In the genomic region with DNA sequence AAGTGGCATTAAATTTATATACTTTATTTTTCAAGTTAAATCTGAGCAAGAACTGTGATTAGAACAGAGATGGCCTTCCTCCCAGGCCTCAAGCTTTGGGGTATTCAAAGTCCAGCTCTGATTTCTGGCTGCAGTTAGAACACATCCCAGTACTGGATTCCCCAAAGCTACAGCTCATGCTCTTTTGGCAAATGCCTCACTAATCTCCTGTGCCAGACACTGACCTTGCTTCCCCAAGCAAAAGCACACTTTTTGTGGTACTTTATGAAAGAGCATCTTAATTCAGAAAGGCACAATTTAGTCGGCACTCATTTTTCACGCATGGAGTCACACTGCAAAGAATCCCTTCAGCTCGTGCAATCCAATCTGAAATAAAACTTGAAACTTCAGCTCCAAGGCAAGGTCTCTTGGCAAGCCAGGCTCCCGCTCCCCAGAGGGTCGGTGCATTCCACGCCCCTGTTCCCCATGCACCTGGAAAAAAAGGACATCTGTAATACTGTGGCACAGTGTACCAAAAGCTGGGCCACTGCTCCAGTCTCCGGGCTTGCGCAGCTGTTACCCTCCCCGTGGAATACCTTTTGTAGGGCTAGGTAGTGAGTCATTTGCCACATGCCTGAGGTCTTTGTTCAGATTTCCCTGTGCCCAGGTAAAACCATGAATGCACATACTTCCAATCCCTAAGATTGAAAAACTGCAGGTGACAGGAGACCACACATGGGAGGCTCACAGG, we compare ENCODE assay signal across 26 mouse cellular contexts.
A peak's percentile ranks its signal among the peaks of the same experiment; 100 is the strongest.
DNase-seq lines count a peak whose midpoint lies in the region; ATAC-seq and TF ChIP-seq lines count a peak whose summit lies in the region.
"Had no signal": no experiment of that assay in that cellular context is flagged by ENCODE, and none has a peak within 500 bp of the region (broad histone marks: within the 10 kb centered on the region; RNA-seq: fewer than 3 reads in every experiment).

No protein-coding gene starts in this region.

- no peak overlapping the region for H3K4me3 ChIP-seq in embryonic facial prominence, embryonic 11.5 days (ENCODE audit: low read depth, low read length)
- H3K4me3 ChIP-seq in embryonic facial prominence, embryonic 10.5 days, result no peak overlapping the region
- H3K4me3 ChIP-seq in kidney, embryonic 16.5 days (ENCODE audit: low read length), result no peak overlapping the region
- no peak overlapping the region for H3K4me3 ChIP-seq in embryonic facial prominence, embryonic 14.5 days (ENCODE audit: low read depth, low read length)
- no peak overlapping the region for H3K4me3 ChIP-seq in forebrain, postnatal 0 days (ENCODE audit: low read depth, low read length)
- H3K4me3 ChIP-seq in hindbrain, embryonic 16.5 days (ENCODE audit: low read length), result no peak overlapping the region
- H3K4me3 ChIP-seq: forebrain, embryonic 13.5 days; hindbrain, embryonic 13.5 days; midbrain, embryonic 12.5 days; neural tube, embryonic 13.5 days had no signal

- no peak for TF ChIP-seq CTCF in forebrain, postnatal 0 days (IDR thresholded peaks at IDR 0.05; ENCODE audit: low read depth)

- H3K4me1 ChIP-seq in embryonic facial prominence, embryonic 11.5 days (ENCODE audit: control insufficient read depth, insufficient read depth, low read length), result no peaks in the 10 kb centered on the region
- peaks cover 22% of the 10 kb centered on the region for H3K4me1 ChIP-seq in embryonic facial prominence, embryonic 10.5 days
- H3K4me1 ChIP-seq in kidney, embryonic 16.5 days (ENCODE audit: insufficient read depth, low read length), result peaks cover 39% of the 10 kb centered on the region
- H3K4me1 ChIP-seq in embryonic facial prominence, embryonic 14.5 days (ENCODE audit: control insufficient read depth, insufficient read depth, low read length), result peaks cover 6% of the 10 kb centered on the region; the same call in 1 of the 2 replicates
- H3K4me1 ChIP-seq in forebrain, postnatal 0 days (ENCODE audit: insufficient read depth), result no peaks in the 10 kb centered on the region
- H3K4me1 ChIP-seq in hindbrain, embryonic 16.5 days (ENCODE audit: control insufficient read depth, insufficient read depth, low read depth, low read length), result no peaks in the 10 kb centered on the region

- 81% methylated on average over 9 of the region's 9 CpGs for WGBS in embryonic facial prominence, embryonic 11.5 days
- 83% methylated on average over 9 of the region's 9 CpGs for WGBS in embryonic facial prominence, embryonic 10.5 days
- WGBS in kidney, embryonic 16.5 days, result 49% methylated on average over 9 of the region's 9 CpGs
- WGBS in embryonic facial prominence, embryonic 14.5 days, result 64% methylated on average over 9 of the region's 9 CpGs
- 61% methylated on average over 9 of the region's 9 CpGs for WGBS in forebrain, postnatal 0 days
- 68% methylated on average over 9 of the region's 9 CpGs for WGBS in hindbrain, embryonic 16.5 days

- H3K4me2 ChIP-seq in embryonic facial prominence, embryonic 11.5 days (ENCODE audit: low read depth, low read length), result no peak overlapping the region
- no peak overlapping the region for H3K4me2 ChIP-seq in kidney, embryonic 16.5 days (replicated peaks; ENCODE audit: low read depth, low read length)
- H3K4me2 ChIP-seq in embryonic facial prominence, embryonic 14.5 days (ENCODE audit: low read depth, low read length), result no peak overlapping the region
- no peak overlapping the region for H3K4me2 ChIP-seq in forebrain, postnatal 0 days (ENCODE audit: low read depth)
- H3K4me2 ChIP-seq in hindbrain, embryonic 16.5 days (ENCODE audit: low read length), result no peak overlapping the region
- H3K4me2 ChIP-seq: forebrain, embryonic 13.5 days; heart, embryonic 11.5 days; hindbrain, embryonic 13.5 days; midbrain, embryonic 12.5 days; neural tube, embryonic 13.5 days had no signal

- H3K36me3 ChIP-seq in embryonic facial prominence, embryonic 11.5 days (replicated peaks; ENCODE audit: control insufficient read depth, insufficient read depth, low read depth, low read length), result no peaks in the 10 kb centered on the region
- no peaks in the 10 kb centered on the region for H3K36me3 ChIP-seq in embryonic facial prominence, embryonic 10.5 days (replicated peaks)
- no peaks in the 10 kb centered on the region for H3K36me3 ChIP-seq in kidney, embryonic 16.5 days (ENCODE audit: insufficient read depth, low read length)
- 0 out of 2 replicates have a peak, but pooled peaks cover 5% of the 10 kb centered on the region for H3K36me3 ChIP-seq in embryonic facial prominence, embryonic 14.5 days (ENCODE audit: control insufficient read depth, insufficient read depth, low read length)
- no peaks in the 10 kb centered on the region for H3K36me3 ChIP-seq in forebrain, postnatal 0 days (ENCODE audit: insufficient read depth)
- no peaks in the 10 kb centered on the region for H3K36me3 ChIP-seq in hindbrain, embryonic 16.5 days (ENCODE audit: control insufficient read depth, insufficient read depth, low read length)
- H3K36me3 ChIP-seq: hindbrain, embryonic 13.5 days; midbrain, embryonic 12.5 days; neural tube, embryonic 13.5 days had no signal

- no peak for DNase-seq in embryonic facial prominence, embryonic 11.5 days (ENCODE audit: low spot score)
- DNase-seq in embryonic facial prominence, embryonic 10.5 days (ENCODE audit: low spot score), result no peak
- DNase-seq in kidney, adult 9 months, result no peak
- peak; percentile 60 for DNase-seq in Muller cell, postnatal 12 days (ENCODE audit: inconsistent ontology term)
- peak; percentile 38 for DNase-seq in embryonic facial prominence, embryonic 14.5 days (ENCODE audit: low spot score)
- DNase-seq in forebrain, postnatal 0 days, result no peak
- DNase-seq: cerebellum, adult 8-10 months; cerebellum, postnatal 25 days; gastrocnemius, postnatal 25 days; heart, adult 18-20 months; heart, postnatal 4 days; kidney, adult 18-20 months; liver; lung, adult 2 months; lung, postnatal 14 days; retina, postnatal 1 day; right cerebral cortex, postnatal 14 days; thymus, postnatal 4 days had no signal

- H3K27ac ChIP-seq in embryonic facial prominence, embryonic 11.5 days (replicated peaks; ENCODE audit: low read depth, low read length), result no peak overlapping the region
- H3K27ac ChIP-seq in embryonic facial prominence, embryonic 10.5 days (replicated peaks), result no peak overlapping the region
- peak overlapping the region; percentile 13; the same call in 1 of the 2 replicates for H3K27ac ChIP-seq in kidney, embryonic 16.5 days (ENCODE audit: low read length)
- H3K27ac ChIP-seq in embryonic facial prominence, embryonic 14.5 days (replicated peaks; ENCODE audit: low read depth, low read length), result no peak overlapping the region
- H3K27ac ChIP-seq in forebrain, postnatal 0 days (ENCODE audit: low read depth, low read length), result no peak overlapping the region
- no peak overlapping the region for H3K27ac ChIP-seq in hindbrain, embryonic 16.5 days (ENCODE audit: low read depth, low read length)
- H3K27ac ChIP-seq: forebrain, embryonic 13.5 days; hindbrain, embryonic 13.5 days; liver, embryonic 14.5 days; midbrain, embryonic 12.5 days; neural tube, embryonic 13.5 days had no signal

- no peaks in the 10 kb centered on the region for H3K9me3 ChIP-seq in embryonic facial prominence, embryonic 11.5 days (replicated peaks; ENCODE audit: control insufficient read depth, low read length)
- H3K9me3 ChIP-seq in embryonic facial prominence, embryonic 10.5 days, result no peaks in the 10 kb centered on the region
- H3K9me3 ChIP-seq in kidney, embryonic 16.5 days (ENCODE audit: low read length), result no peaks in the 10 kb centered on the region
- H3K9me3 ChIP-seq in embryonic facial prominence, embryonic 14.5 days (ENCODE audit: control insufficient read depth, low read length), result no peaks in the 10 kb centered on the region
- H3K9me3 ChIP-seq in forebrain, postnatal 0 days (ENCODE audit: low read length), result no peaks in the 10 kb centered on the region
- no peaks in the 10 kb centered on the region for H3K9me3 ChIP-seq in hindbrain, embryonic 16.5 days (ENCODE audit: control insufficient read depth, low read length)
- H3K9me3 ChIP-seq: forebrain, embryonic 13.5 days; hindbrain, embryonic 13.5 days; midbrain, embryonic 12.5 days; neural tube, embryonic 13.5 days had no signal

- no peak overlapping the region for H3K9ac ChIP-seq in embryonic facial prominence, embryonic 11.5 days (replicated peaks; ENCODE audit: low read length)
- H3K9ac ChIP-seq in kidney, embryonic 16.5 days (replicated peaks; ENCODE audit: low read length), result no peak overlapping the region
- H3K9ac ChIP-seq in embryonic facial prominence, embryonic 14.5 days (ENCODE audit: low read depth, low read length), result no peak overlapping the region
- no peak overlapping the region for H3K9ac ChIP-seq in forebrain, postnatal 0 days
- H3K9ac ChIP-seq in hindbrain, embryonic 16.5 days (ENCODE audit: low read depth, low read length), result no peak overlapping the region
- H3K9ac ChIP-seq: forebrain, embryonic 13.5 days; hindbrain, embryonic 13.5 days; liver, embryonic 14.5 days; midbrain, embryonic 12.5 days; neural tube, embryonic 13.5 days had no signal

- H3K27me3 ChIP-seq in embryonic facial prominence, embryonic 11.5 days (ENCODE audit: control insufficient read depth, insufficient read depth, low read length), result no peaks in the 10 kb centered on the region
- H3K27me3 ChIP-seq in embryonic facial prominence, embryonic 10.5 days (replicated peaks; ENCODE audit: low read depth, poor library complexity, severe bottlenecking), result no peaks in the 10 kb centered on the region
- H3K27me3 ChIP-seq in kidney, embryonic 16.5 days (ENCODE audit: insufficient read depth, low read length), result no peaks in the 10 kb centered on the region
- no peaks in the 10 kb centered on the region for H3K27me3 ChIP-seq in embryonic facial prominence, embryonic 14.5 days (replicated peaks; ENCODE audit: control insufficient read depth, insufficient read depth, low read length)
- H3K27me3 ChIP-seq in forebrain, postnatal 0 days (ENCODE audit: insufficient read depth, low read length), result no peaks in the 10 kb centered on the region
- H3K27me3 ChIP-seq in hindbrain, embryonic 16.5 days (replicated peaks; ENCODE audit: control insufficient read depth, insufficient read depth, low read length), result no peaks in the 10 kb centered on the region
- H3K27me3 ChIP-seq: forebrain, embryonic 13.5 days; hindbrain, embryonic 13.5 days; midbrain, embryonic 12.5 days; neural tube, embryonic 13.5 days had no signal

- ATAC-seq in embryonic facial prominence, embryonic 11.5 days (replicated peaks; ENCODE audit: insufficient number of reproducible peaks, low FRiP score, low TSS enrichment, low read depth), result peak; percentile 78
- ATAC-seq in kidney, embryonic 16.5 days (ENCODE audit: low FRiP score, low TSS enrichment), result no peak
- ATAC-seq in embryonic facial prominence, embryonic 14.5 days (ENCODE audit: low read depth), result peak; percentile 67; the same call in 1 of the 2 replicates
- no peak for ATAC-seq in forebrain, postnatal 0 days
- ATAC-seq in hindbrain, embryonic 16.5 days, result no peak
- ATAC-seq: forebrain, embryonic 13.5 days had no signal

Comparison
In these comparisons a context has a peak if more than half of its experiments do, and no peak if none do; other contexts are left out.
1. DNase-seq: peak in Muller cell, postnatal 12 days (single experiment) and embryonic facial prominence, embryonic 14.5 days (single experiment); none in embryonic facial prominence, embryonic 11.5 days (single experiment), embryonic facial prominence, embryonic 10.5 days (single experiment), kidney, adult 9 months (single experiment) and forebrain, postnatal 0 days (single experiment).
2. ATAC-seq: peak in embryonic facial prominence, embryonic 11.5 days (single experiment) and embryonic facial prominence, embryonic 14.5 days (single experiment); none in kidney, embryonic 16.5 days (single experiment), forebrain, postnatal 0 days (single experiment) and hindbrain, embryonic 16.5 days (single experiment).